23 mouse cellular contexts compared by ENCODE assay signal in the genomic region with DNA sequence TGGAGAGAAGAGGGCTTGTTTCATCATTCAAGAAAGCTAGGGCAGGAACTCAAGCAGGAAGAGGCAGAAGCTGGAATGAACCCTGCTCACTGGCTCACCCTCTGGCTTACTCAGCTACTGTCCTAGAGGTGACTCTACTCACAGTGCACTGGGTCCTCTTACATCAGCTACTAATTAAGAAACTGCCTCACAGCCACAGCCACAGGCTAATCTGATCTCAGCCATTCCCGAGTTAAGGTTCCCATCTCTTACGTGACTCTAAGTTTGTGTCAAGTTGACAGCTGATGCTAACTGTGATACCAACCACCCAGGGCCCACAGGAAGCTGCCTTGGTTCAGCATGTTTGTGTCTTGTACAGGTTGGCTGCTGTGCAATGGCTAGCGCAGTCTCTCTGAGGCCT. TPM values are rescaled to one million over a fixed set of nuclear protein-coding genes. Genes with fewer than 3 reads are reported as not detected.
"Had no signal": no experiment of that assay in that cellular context is flagged by ENCODE, and none has a peak within 500 bp of the region (broad histone marks: within the 10 kb centered on the region; RNA-seq: fewer than 3 reads in every experiment).

No protein-coding gene starts in this region.

- H3K27ac ChIP-seq: liver, embryonic 14.5 days; macrophage; midbrain, embryonic 12.5 days; neural tube, embryonic 12.5 days had no signal

- ATAC-seq: midbrain, embryonic 16.5 days had no signal

- H3K4me3 ChIP-seq: midbrain, embryonic 12.5 days; myocyte; neural tube, embryonic 12.5 days had no signal

- H3K4me2 ChIP-seq: lung, embryonic 14.5 days; midbrain, embryonic 12.5 days; neural tube, embryonic 12.5 days had no signal

- H3K9ac ChIP-seq: liver, embryonic 14.5 days; lung, embryonic 14.5 days; midbrain, embryonic 12.5 days; neural tube, embryonic 12.5 days had no signal

- DNase-seq: lung, adult 18-20 months; lung, embryonic 14.5 days; lung, postnatal 14 days; lung, postnatal 36 days; midbrain, embryonic 14.5 days; right cerebral cortex, postnatal 25 days; right cerebral cortex, postnatal 4 days; spleen, adult 18-20 months; thymus, adult 18-20 months; thymus, postnatal 14 days; thymus, postnatal 36 days had no signal

- H3K27me3 ChIP-seq: midbrain, embryonic 12.5 days; neural tube, embryonic 12.5 days had no signal

- H3K36me3 ChIP-seq: midbrain, embryonic 12.5 days; neural tube, embryonic 12.5 days had no signal

- H3K9me3 ChIP-seq: midbrain, embryonic 12.5 days; neural tube, embryonic 12.5 days had no signal

RNA-seq across cellular contexts. Expression of gene Ghrh, which starts 15.7 kb away (rescaled TPM):
- total RNA-seq: megakaryocyte progenitor cell, adult 5-6 weeks; neutrophil, adult 5-6 weeks had no signal
- polyA plus RNA-seq: liver, embryonic 16.5 days; lung, embryonic 14.5 days; lung, embryonic 16.5 days; macrophage; myocyte; neural tube, embryonic 12.5 days; neural tube, embryonic 14.5 days; stomach, embryonic 14.5 days had no signal
